Mouse (Mus musculus) thymus, adult 2 months (tissue): ENCODE results near the gene Gm14190. TPM values are rescaled to one million over a fixed set of nuclear protein-coding genes. Genes with fewer than 3 reads are reported as not detected.
"Not testable (repeated sequence)": the region's sequence is repeated elsewhere in the genome, so short reads cannot be mapped to it uniquely, and the experiment has no call there.

Experiments
- DNase-seq: peaks from one replicate; pipeline ENCODE4 v3.0.0; 2021
- H3K27ac ChIP-seq: fragments of 200-500 bp; 2 replicates; pipeline ENCODE4 v1.5.1; 2012; ENCODE audit warnings: low read length, control low read depth; ENCODE audit not compliant: control insufficient read depth, insufficient read depth
- H3K27me3 ChIP-seq: fragments of 200-500 bp; 2 replicates; pipeline ENCODE4 v1.6.1; 2012; ENCODE audit warnings: mild to moderate bottlenecking, low read length, moderate library complexity, mixed read lengths; ENCODE audit not compliant: control insufficient read depth, insufficient read depth
- H3K36me3 ChIP-seq: fragments of 200-500 bp; 2 replicates; pipeline ENCODE4 v1.6.1; 2012; ENCODE audit warnings: mild to moderate bottlenecking, low read length, moderate library complexity; ENCODE audit not compliant: control insufficient read depth, insufficient read depth
- H3K4me1 ChIP-seq: fragments of 200-500 bp; replicated peaks from 2 replicates; pipeline ENCODE4 v1.6.1; 2012; ENCODE audit warnings: low read length; ENCODE audit not compliant: control insufficient read depth, insufficient read depth
- H3K4me3 ChIP-seq: fragments of 200-500 bp; 2 replicates; pipeline ENCODE4 v1.5.1; 2012; ENCODE audit warnings: mild to moderate bottlenecking, low read length, control low read depth, moderate library complexity; ENCODE audit not compliant: control insufficient read depth, insufficient read depth
- CTCF ChIP-seq: fragments of 200-500 bp; IDR thresholded peaks from 2 replicates; pipeline ENCODE4 v1.5.1; 2012; ENCODE audit warnings: mild to moderate bottlenecking, control low read depth, low read length, moderate library complexity, borderline replicate concordance; ENCODE audit not compliant: control insufficient read depth, poor library complexity, insufficient read depth; ENCODE audit errors: extremely low read depth
- POLR2A ChIP-seq: fragments of 200-500 bp; IDR thresholded peaks from 2 replicates; pipeline ENCODE4 v1.6.1; 2012; ENCODE audit warnings: mild to moderate bottlenecking, low read length, control low read depth, moderate library complexity; ENCODE audit not compliant: control insufficient read depth, poor library complexity, insufficient read depth; ENCODE audit errors: extremely low read depth
- WGBS: fragments of 180-500 bp; shearing (Covaris S2); methylation state at CpG from one replicate; pipeline ENCODE4 v1.1.7; 2018; 5-methylcytosine and 5-hydroxymethylcytosine counted together
- polyA plus RNA-seq: library from polyadenylated mRNA; depleted of rRNA; stranded (reverse); fragments of >200 nt; gene quantifications from 2 replicates; pipeline ENCODE4 v1.2.3, GENCODE M21; 2012

The Gm14190 gene
- polyA plus RNA-seq, 1 experiment: not detected

DNA sequence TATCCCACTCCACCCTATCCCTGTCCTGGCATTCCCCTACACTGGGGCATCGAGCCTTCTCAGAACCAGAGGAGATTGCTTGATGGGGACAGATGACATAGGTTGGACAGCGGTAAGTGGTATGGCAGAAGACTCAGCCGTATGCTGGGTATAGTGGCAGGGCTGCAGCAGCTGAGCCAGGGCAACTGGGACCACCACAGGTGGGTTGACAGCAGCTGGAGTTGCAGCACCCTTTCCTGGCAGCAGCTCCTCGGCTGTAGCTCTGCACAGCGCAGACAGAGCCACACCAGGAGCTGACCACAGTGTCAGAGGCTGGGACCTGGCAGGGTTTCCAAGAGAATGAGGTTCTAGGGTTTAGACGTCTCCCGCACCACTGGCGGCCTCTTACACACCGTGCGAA lies 27.7 kb downstream of the Gm14190 start:
- no peak for DNase-seq
- WGBS: 90% methylated on average over 10 of the region's 10 CpGs
- Histone ChIP-seq H3K27me3 (no peaks in the 10 kb centered on the region), H3K4me1 (no peaks in the 10 kb centered on the region), H3K36me3 (no peaks in the 10 kb centered on the region), H3K27ac (no peak overlapping the region), H3K4me3 (no peak overlapping the region)
- TF ChIP-seq POLR2A (no peak), CTCF (no peak)

DNA sequence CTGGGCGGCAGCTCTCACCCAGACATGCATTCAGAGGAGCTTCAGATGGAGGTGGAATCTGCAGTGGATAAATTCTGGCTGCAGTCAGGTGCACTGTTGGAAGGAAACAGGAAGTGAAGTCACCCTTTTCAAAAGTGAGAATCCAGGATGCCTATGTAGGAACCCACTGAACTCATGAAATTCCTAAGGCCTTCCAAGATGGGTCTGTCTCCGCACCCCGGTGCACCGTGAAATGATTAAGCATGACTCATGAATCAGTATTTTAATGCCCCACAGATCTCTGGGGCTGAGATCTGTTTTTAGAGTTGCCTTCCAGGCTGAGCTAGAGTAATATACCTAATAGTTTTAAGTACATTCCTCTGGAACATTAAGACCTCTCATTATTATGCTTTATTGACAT lies 31.3 kb downstream of the Gm14190 start:
- no peak overlapping the region for H3K4me3 ChIP-seq
- H3K27me3 ChIP-seq: no peaks in the 10 kb centered on the region
- no peaks in the 10 kb centered on the region for H3K36me3 ChIP-seq
- no peak overlapping the region for H3K27ac ChIP-seq
- 94% methylated on average over 4 of the region's 4 CpGs for whole genome bisulfite sequencing
- TF ChIP-seq POLR2A: no peak
- H3K4me1 ChIP-seq: no peaks in the 10 kb centered on the region
- no peak for DNase-seq

GRCm38 (mm10) chr11:99658467-99659010 lies 32.0 kb downstream of the Gm14190 start, which contains the start of gene Gm11563:
Gene Gm11563 (minus strand): TSS chr11:99658960.
- WGBS: 56% methylated on average over 10 of the region's 10 CpGs
- H3K27me3 ChIP-seq, H3K4me1 ChIP-seq, H3K4me3 ChIP-seq, H3K36me3 ChIP-seq, H3K27ac ChIP-seq, DNase-seq: not testable (repeated sequence)

- Histone ChIP-seq H3K4me1 (no peaks in the 10 kb centered on the region), H3K36me3 (no peaks in the 10 kb centered on the region), H3K27me3 (no peaks in the 10 kb centered on the region), H3K4me3 (no peak overlapping the region), H3K27ac (no peak overlapping the region)
- WGBS: 70% methylated on average over 5 of the region's 5 CpGs
- TF ChIP-seq CTCF (no peak), POLR2A (no peak)
- DNase-seq: no peak
Measured at GRCm38 (mm10) chr11:99657051-99657450, 33.5 kb downstream of the Gm14190 start.

DNA sequence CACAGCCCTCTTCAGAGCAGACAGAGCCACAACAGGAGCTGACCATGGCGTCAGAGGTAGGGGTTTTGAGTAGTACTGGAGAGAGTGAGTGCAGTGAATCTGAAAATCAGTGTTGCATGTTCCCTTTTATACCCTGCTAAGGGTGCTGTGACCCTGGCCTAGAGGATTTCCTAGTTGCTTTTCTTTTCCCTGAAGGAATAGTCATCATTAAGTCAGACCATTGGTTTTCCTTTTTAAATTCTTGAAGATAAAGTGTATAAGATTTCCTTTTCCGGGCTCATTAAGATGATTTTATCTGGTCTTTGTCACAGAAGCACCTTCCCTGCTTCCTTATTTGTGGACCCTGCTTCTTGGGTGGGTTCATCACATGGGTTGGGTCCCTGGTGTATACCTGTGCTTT lies 40.4 kb downstream of the Gm14190 start, which contains the start of gene Gm11555:
TSS of gene Gm11555 (minus strand) at position 101 of the 400 bp plus-strand sequence.
- H3K4me1 ChIP-seq: no peaks in the 10 kb centered on the region
- WGBS: 89% methylated on average over 2 of the region's 2 CpGs

DNA sequence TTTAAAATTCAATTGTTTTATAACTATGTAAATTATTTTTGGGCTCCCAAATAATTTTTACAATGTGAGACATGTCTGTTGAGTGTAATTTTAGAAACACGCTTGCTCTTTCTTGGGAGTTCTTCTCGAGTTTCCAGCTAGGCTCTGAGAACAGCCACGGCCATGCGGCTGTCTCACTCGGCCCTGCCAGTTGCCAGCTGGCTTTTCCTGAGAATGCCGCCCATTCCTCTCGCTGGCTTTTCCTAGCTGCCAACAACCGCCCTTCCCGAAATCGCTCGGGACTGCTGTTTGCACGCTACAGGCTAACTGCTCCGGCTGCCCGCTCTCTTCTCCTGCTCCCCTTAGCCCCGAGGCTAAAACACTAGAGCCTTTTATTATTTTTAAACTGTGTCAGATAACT lies 44.1 kb downstream of the Gm14190 start:
- 91% methylated on average over 15 of the region's 15 CpGs for WGBS
- Histone ChIP-seq H3K27ac (no peak overlapping the region), H3K4me1 (no peaks in the 10 kb centered on the region), H3K36me3 (no peaks in the 10 kb centered on the region), H3K4me3 (no peak overlapping the region), H3K27me3 (no peaks in the 10 kb centered on the region)
- no peak for DNase-seq
- no peak for TF ChIP-seq CTCF
- no peak for TF ChIP-seq POLR2A

More for the DNA sequence above, 40.4 kb downstream of the Gm14190 start, which contains the start of gene Gm11555:
- H3K27me3 ChIP-seq: no peaks in the 10 kb centered on the region
- no peak within 1 kb of the TSS for H3K27ac ChIP-seq
- TF ChIP-seq POLR2A (no peak), CTCF (no peak)
- no peaks in the 10 kb centered on the region for H3K36me3 ChIP-seq
- DNase-seq: no peak
- H3K4me3 ChIP-seq: no peak within 1 kb of the TSS

DNA sequence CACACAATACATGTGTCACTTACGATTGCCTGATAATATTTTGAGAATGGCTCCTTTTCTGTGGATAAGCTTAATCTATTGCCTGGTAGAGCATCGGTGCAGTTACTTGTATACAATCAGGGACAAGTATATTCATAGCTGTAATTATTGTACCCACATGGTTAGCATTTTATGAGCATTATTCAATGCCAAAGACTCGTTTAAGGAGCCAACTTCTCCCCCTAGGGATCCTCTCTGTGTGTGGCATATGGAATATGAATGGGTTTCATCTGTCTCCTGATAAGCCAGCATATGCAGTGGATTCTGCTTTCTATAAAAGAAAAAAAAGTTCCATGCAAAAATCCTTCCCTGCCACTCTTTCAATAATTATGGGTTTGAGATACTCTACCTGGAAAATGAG lies 46.2 kb downstream of the Gm14190 start:
- TF ChIP-seq CTCF (no peak), POLR2A (no peak)
- H3K27me3 ChIP-seq: no peaks in the 10 kb centered on the region
- H3K4me3 ChIP-seq: no peak overlapping the region
- 84% methylated on average over 3 of the region's 3 CpGs for WGBS
- H3K36me3 ChIP-seq: no peaks in the 10 kb centered on the region
- H3K27ac ChIP-seq: no peak overlapping the region
- DNase-seq: no peak
- H3K4me1 ChIP-seq: no peaks in the 10 kb centered on the region

- not testable (repeated sequence) for H3K27me3 ChIP-seq, H3K4me1 ChIP-seq, H3K4me3 ChIP-seq, H3K27ac ChIP-seq, DNase-seq, H3K36me3 ChIP-seq
- WGBS: 82% methylated on average over 9 of the region's 9 CpGs
Measured at GRCm38 (mm10) chr11:99643635-99644139, 46.9 kb downstream of the Gm14190 start, which contains the start of gene Krtap4-7. Gene Krtap4-7 (minus strand): TSS chr11:99644089.
